Mouse (Mus musculus) heart, adult 18-20 months (tissue): ENCODE measurements around the gene Sephs1. TPM values are rescaled to one million over a fixed set of nuclear protein-coding genes. Genes with fewer than 3 reads are reported as not detected.

Experiments used
- total RNA-seq, 2 experiments: library from RNA; stranded (reverse); gene quantifications; 2 replicates each; pipeline ENCODE4 v1.2.3; 2021

The Sephs1 gene
- total RNA-seq, 2 experiments from 2014 or later, result 12.0 to 13.0 TPM

Other genes starting within 250 kb of the Sephs1 start
- 10 to 100 TPM; 34.2 to 35.5 TPM for gene Prpf18, start 229.5 kb upstream of the Sephs1 start, total RNA-seq
- 1 to 10 TPM; 5.3 to 5.7 TPM for gene Bend7, start 163.7 kb upstream of the Sephs1 start, total RNA-seq
- 100 to 1,000 TPM; 810 to 890 TPM for gene Phyh, start 37.5 kb downstream of the Sephs1 start, total RNA-seq
- under 1 TPM in 1 of 2 experiments, not detected in 1; 0.80 TPM for gene Ucma, start 94.6 kb downstream of the Sephs1 start, total RNA-seq
- under 1 TPM; 0.46 to 0.82 TPM for gene Mcm10, start 131.2 kb downstream of the Sephs1 start, total RNA-seq
- 100 to 1,000 TPM in 1 of 2 experiments, 10 to 100 TPM in 1; 88.3 to 107 TPM for gene Optn, start 182.5 kb downstream of the Sephs1 start, total RNA-seq